Mouse (Mus musculus) telencephalon, adult 2 months (tissue): ENCODE measurements at regions not wholly inside any gene's neighbourhood (a gene's known extent, or its start where the extent isn't known, plus 50 kb on each side); places are given as distances from the start of the nearest gene placed in this dataset.

Experiments
- DNase-seq: peaks from one replicate; pipeline ENCODE4 v3.0.0-alpha.2; 2011; ENCODE audit warnings: low read depth, low spot score

- no peak for DNase-seq
These were observed 817.0 kb downstream of the Phex start for GRCm38 (mm10) chrX:156598070-156598469.

GRCm38 (mm10) chrX:156594735-156595134 is 820.4 kb downstream of the Phex start:
- DNase-seq, result peak; percentile 12
